Mouse (Mus musculus) embryonic fibroblast, embryonic 13.5 days (primary cell): Measurements from ENCODE around the gene Cacng4. TPM values are rescaled to one million over a fixed set of nuclear protein-coding genes. Genes with fewer than 3 reads are reported as not detected.

ENCODE experiments used
- H3K27ac ChIP-seq: 2 replicates; pipeline ENCODE4 v1.5.1; 2012; ENCODE audit warnings: low read length, control low read depth, inconsistent platforms; ENCODE audit not compliant: insufficient read depth
- H3K4me1 ChIP-seq: 2 replicates; pipeline ENCODE4 v1.6.1; 2011; ENCODE audit warnings: low read length; ENCODE audit not compliant: control insufficient read depth, insufficient read depth
- H3K4me3 ChIP-seq: 2 replicates; pipeline ENCODE4 v1.5.1; 2011; ENCODE audit warnings: mild to moderate bottlenecking, control low read depth, low read length; ENCODE audit not compliant: insufficient read depth
- CTCF ChIP-seq: IDR thresholded peaks from 2 replicates; pipeline ENCODE4 v1.5.1; 2011; ENCODE audit warnings: mild to moderate bottlenecking, control low read depth, low read length, moderate library complexity, borderline replicate concordance; ENCODE audit not compliant: insufficient read depth
- POLR2A ChIP-seq: IDR thresholded peaks from 2 replicates; pipeline ENCODE4 v1.6.1; 2011; ENCODE audit warnings: low read depth, mild to moderate bottlenecking, control low read depth, low read length, moderate library complexity
- polyA plus RNA-seq: library from polyadenylated mRNA; stranded (reverse); fragments of >200 nt; gene quantifications from 2 replicates; pipeline ENCODE4 v1.2.4, GENCODE M21; 2011; ENCODE audit warnings: low read depth; ENCODE audit not compliant: missing spikeins, insufficient read length

The Cacng4 gene
- polyA plus RNA-seq, 1 experiment = 0.51 TPM

GRCm38 (mm10) chr11:107778859-107779258 lies 15.5 kb downstream of the Cacng4 start:
- Histone ChIP-seq H3K4me1 (no peaks in the 10 kb centered on the region), H3K27ac (no peak overlapping the region), H3K4me3 (no peak overlapping the region)
- no peak for TF ChIP-seq CTCF
- TF ChIP-seq POLR2A = no peak

GRCm38 (mm10) chr11:107777487-107777886 lies 16.9 kb downstream of the Cacng4 start:
- Histone ChIP-seq H3K4me3 (no peak overlapping the region), H3K4me1 (no peaks in the 10 kb centered on the region), H3K27ac (no peak overlapping the region)
- no peak for TF ChIP-seq POLR2A
- TF ChIP-seq CTCF = no peak

- TF ChIP-seq POLR2A (no peak), CTCF (no peak)
- H3K4me1 ChIP-seq = no peaks in the 10 kb centered on the region
- H3K4me3 ChIP-seq = no peak overlapping the region
- H3K27ac ChIP-seq = no peak overlapping the region
Measured at GRCm38 (mm10) chr11:107773312-107773711, 21.0 kb downstream of the Cacng4 start.

- Histone ChIP-seq H3K4me3 (no peak overlapping the region), H3K27ac (no peak overlapping the region), H3K4me1 (no peaks in the 10 kb centered on the region)
- TF ChIP-seq CTCF (no peak), POLR2A (no peak)
Measured at GRCm38 (mm10) chr11:107772002-107772401, 22.4 kb downstream of the Cacng4 start.

GRCm38 (mm10) chr11:107768361-107768760 lies 26.0 kb downstream of the Cacng4 start:
- Histone ChIP-seq H3K27ac (no peak overlapping the region), H3K4me3 (no peak overlapping the region), H3K4me1 (no peaks in the 10 kb centered on the region)
- TF ChIP-seq CTCF = no peak
- no peak for TF ChIP-seq POLR2A

GRCm38 (mm10) chr11:107766932-107767331 lies 27.4 kb downstream of the Cacng4 start:
- no peak overlapping the region for H3K4me3 ChIP-seq
- no peaks in the 10 kb centered on the region for H3K4me1 ChIP-seq
- no peak overlapping the region for H3K27ac ChIP-seq
- TF ChIP-seq CTCF = no peak
- no peak for TF ChIP-seq POLR2A

- TF ChIP-seq POLR2A (no peak), CTCF (no peak)
- no peaks in the 10 kb centered on the region for H3K4me1 ChIP-seq
- H3K27ac ChIP-seq = no peak overlapping the region
- no peak overlapping the region for H3K4me3 ChIP-seq
Measured at GRCm38 (mm10) chr11:107762688-107763460, 31.5 kb downstream of the Cacng4 start.

GRCm38 (mm10) chr11:107761790-107762500 lies 32.4 kb downstream of the Cacng4 start:
- Histone ChIP-seq H3K4me3 (no peak overlapping the region), H3K27ac (no peak overlapping the region), H3K4me1 (no peaks in the 10 kb centered on the region)
- TF ChIP-seq CTCF (no peak), POLR2A (no peak)

- Histone ChIP-seq H3K27ac (no peak overlapping the region), H3K4me1 (no peaks in the 10 kb centered on the region), H3K4me3 (no peak overlapping the region)
- TF ChIP-seq POLR2A = no peak
- TF ChIP-seq CTCF = no peak
Measured at GRCm38 (mm10) chr11:107760001-107760400, 34.4 kb downstream of the Cacng4 start.

- no peaks in the 10 kb centered on the region for H3K4me1 ChIP-seq
- H3K4me3 ChIP-seq = no peak overlapping the region
- TF ChIP-seq POLR2A = no peak
- TF ChIP-seq CTCF = no peak
- H3K27ac ChIP-seq = no peak overlapping the region
Measured at GRCm38 (mm10) chr11:107759516-107759915, 34.8 kb downstream of the Cacng4 start.
